Mouse (Mus musculus) adrenal gland, adult 18-20 months (tissue): Measurements from ENCODE around the gene Mei4. TPM values are rescaled to one million over a fixed set of nuclear protein-coding genes. Genes with fewer than 3 reads are reported as not detected.
A peak's percentile ranks its signal among the peaks of the same experiment; 100 is the strongest.

Source experiments
- DNase-seq, 2 experiments: peaks; one replicate each; pipeline ENCODE4 v3.0.0; 2021 to 2022; ENCODE audit warnings: low spot score in 2 of 2
- long read RNA-seq, 2 experiments: library from polyadenylated mRNA; stranded (forward); transcript quantifications; one replicate each; pipeline ENCODE4 v2.0.0; 2021
- total RNA-seq, 2 experiments: library from RNA; stranded (reverse); gene quantifications; 1 replicate in 1 of 2; 2 replicates in 1 of 2; pipeline ENCODE4 v1.2.3; 2021

Gene Mei4
- under 1 TPM; 0.17 to 0.70 TPM for total RNA-seq
- long read RNA-seq, experiment 1, result 0 reads
- long read RNA-seq, experiment 2, partial matches to known transcripts, result 1 of 3 reads
- long read RNA-seq, experiment 2, other reads (novel, unspliced or antisense), result 0 of 3 reads

GRCm38 (mm10) chr9:81863181-81863887 lies at the start of gene Mei4:
TSS of gene Mei4 (plus strand) at chr9:81863670.
- peak; percentile 27 to 45 for DNase-seq

- DNase-seq, result no peak
Observed at GRCm38 (mm10) chr9:81819715-81820373, 43.6 kb upstream of the Mei4 start.

GRCm38 (mm10) chr9:81827560-81827959 lies 35.9 kb upstream of the Mei4 start:
- no peak for DNase-seq

GRCm38 (mm10) chr9:81834056-81834455 lies 29.4 kb upstream of the Mei4 start:
- DNase-seq, result no peak

GRCm38 (mm10) chr9:81858861-81859260 lies 4.6 kb upstream of the Mei4 start:
- no peak for DNase-seq

- DNase-seq, result no peak
Observed at GRCm38 (mm10) chr9:81863888-81864234, 391 bp downstream of the Mei4 start.

GRCm38 (mm10) chr9:81866032-81866431 lies 2.6 kb downstream of the Mei4 start:
- no peak for DNase-seq

- no peak for DNase-seq
Observed at GRCm38 (mm10) chr9:81921456-81921855, 58.0 kb downstream of the Mei4 start.

- DNase-seq, result no peak
Observed at GRCm38 (mm10) chr9:81924744-81925143, 61.3 kb downstream of the Mei4 start.

GRCm38 (mm10) chr9:81940533-81940932 lies 77.1 kb downstream of the Mei4 start:
- DNase-seq, result no peak

- no peak for DNase-seq
Observed at GRCm38 (mm10) chr9:81945624-81946023, 82.2 kb downstream of the Mei4 start.

GRCm38 (mm10) chr9:81956858-81957257 lies 93.4 kb downstream of the Mei4 start:
- no peak for DNase-seq

GRCm38 (mm10) chr9:81957842-81958241 lies 94.4 kb downstream of the Mei4 start:
- no peak for DNase-seq

- no peak for DNase-seq
Observed at GRCm38 (mm10) chr9:81966765-81967164, 103.3 kb downstream of the Mei4 start.

- DNase-seq, result no peak
Observed at GRCm38 (mm10) chr9:81968935-81969334, 105.5 kb downstream of the Mei4 start.

- DNase-seq, result no peak
Observed at GRCm38 (mm10) chr9:81982461-81982860, 119.0 kb downstream of the Mei4 start.

GRCm38 (mm10) chr9:82012991-82013390 lies 149.5 kb downstream of the Mei4 start:
- no peak for DNase-seq

- no peak for DNase-seq
Observed at GRCm38 (mm10) chr9:82042515-82043056, 179.1 kb downstream of the Mei4 start.

- no peak for DNase-seq
Observed at GRCm38 (mm10) chr9:82044517-82044916, 181.0 kb downstream of the Mei4 start.

GRCm38 (mm10) chr9:82073832-82074231 lies 210.4 kb downstream of the Mei4 start:
- no peak for DNase-seq

GRCm38 (mm10) chr9:82075270-82075669 lies 211.8 kb downstream of the Mei4 start:
- DNase-seq, result no peak

- no peak for DNase-seq
Observed at GRCm38 (mm10) chr9:82096409-82096808, 232.9 kb downstream of the Mei4 start.
